Mouse (Mus musculus): Measurements from ENCODE around the gene Camk1d. TPM values are rescaled to one million over a fixed set of nuclear protein-coding genes. Genes with fewer than 3 reads are reported as not detected.

Camk1d gene
- polyA plus RNA-seq, 2 experiments: 0.63 to 0.83 TPM

DNA sequence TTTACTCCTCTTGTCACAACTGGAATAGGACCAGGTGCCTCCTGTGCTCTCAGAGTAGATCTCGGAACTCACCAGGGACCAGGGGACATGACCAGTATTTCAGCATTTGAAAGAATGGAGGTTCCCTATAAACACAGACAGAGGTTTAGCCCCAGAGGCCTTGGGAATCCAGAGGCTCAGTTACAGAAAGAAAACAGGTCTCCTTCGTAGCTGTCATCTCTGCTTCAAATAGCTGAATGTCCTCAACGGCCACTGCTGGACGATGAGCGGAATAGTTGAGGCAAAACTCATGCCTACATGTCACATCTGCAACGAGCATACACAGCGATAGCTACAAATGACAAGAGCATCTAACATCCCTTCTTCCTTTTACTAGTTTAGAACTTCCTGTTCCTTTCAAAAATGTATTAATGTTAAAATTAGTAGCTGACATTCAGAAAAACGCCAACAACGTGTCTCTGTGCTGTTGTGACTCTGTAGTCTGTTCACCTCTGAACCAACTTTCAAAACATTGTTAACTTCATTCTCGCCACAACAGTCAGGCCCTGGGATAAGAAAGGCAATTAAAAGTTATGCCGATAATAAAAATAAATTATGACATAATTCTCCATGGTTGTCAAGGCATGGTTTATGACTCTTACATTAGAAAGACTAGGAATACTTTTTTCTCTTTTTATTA lies 82.5 kb downstream of the Camk1d start:
- Histone ChIP-seq H3K4me2 (ENCODE audit: low read depth) (no peak overlapping the region), H3K27me3 (ENCODE audit: control insufficient read depth, insufficient read depth, low read length) (no peaks in the 10 kb centered on the region), H3K9me3 (ENCODE audit: control insufficient read depth, low read length) (no peaks in the 10 kb centered on the region), H3K27ac (no peak overlapping the region), H3K9ac (replicated peaks) (no peak overlapping the region), H3K4me1 (replicated peaks; ENCODE audit: control insufficient read depth in 2 of 2, insufficient read depth in 2 of 2, low read length in 1 of 2) (peaks cover 0 to 2% of the 10 kb centered on the region in 2 experiments; a peak in 1 of 4 replicates), H3K4me3 (ENCODE audit: insufficient read depth in 1 of 2, low read depth in 2 of 2, low read length in 2 of 2) (no peak overlapping the region), H3K36me3 (replicated peaks; ENCODE audit: control insufficient read depth, insufficient read depth, low read depth) (no peaks in the 10 kb centered on the region)
- DNase-seq (ENCODE audit: low read depth in 3 of 3, low spot score in 3 of 3) (no peak), ATAC-seq (ENCODE audit: insufficient read depth) (no peak)
- 59% methylated on average over 11 of the region's 11 CpGs for WGBS (ENCODE audit: insufficient replicate concordance)
- TF ChIP-seq CTCF (IDR thresholded peaks at IDR 0.05; ENCODE audit: low read depth) (no peak), EP300 (IDR thresholded peaks at IDR 0.05; ENCODE audit: low read depth) (no peak)

DNA sequence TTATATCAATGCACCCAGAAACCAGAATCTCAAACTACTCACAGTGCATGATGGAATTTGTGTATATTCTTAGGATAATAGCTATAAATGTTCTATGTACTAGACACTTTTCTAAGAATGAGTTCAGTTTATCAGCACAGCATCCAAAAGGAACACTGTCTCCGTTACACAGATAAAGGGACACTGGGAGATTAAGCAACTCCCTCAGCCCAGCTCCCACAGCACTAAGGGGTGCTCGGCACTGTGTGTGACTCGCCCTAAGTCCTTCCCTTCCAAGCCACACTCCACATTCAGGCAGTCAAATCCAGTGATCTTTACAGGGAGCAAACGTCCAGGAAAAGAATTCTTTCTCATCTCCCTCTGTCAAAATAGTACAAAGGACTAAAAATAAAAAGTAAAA lies 83.6 kb downstream of the Camk1d start:
- Histone ChIP-seq H3K27me3 (ENCODE audit: control insufficient read depth, insufficient read depth, low read length) (no peaks in the 10 kb centered on the region), H3K4me2 (ENCODE audit: low read depth) (no peak overlapping the region), H3K4me3 (ENCODE audit: insufficient read depth in 1 of 2, low read depth in 2 of 2, low read length in 2 of 2) (no peak overlapping the region), H3K9ac (replicated peaks) (no peak overlapping the region), H3K36me3 (replicated peaks; ENCODE audit: control insufficient read depth, insufficient read depth, low read depth) (no peaks in the 10 kb centered on the region), H3K27ac (no peak overlapping the region), H3K9me3 (ENCODE audit: control insufficient read depth, low read length) (no peaks in the 10 kb centered on the region), H3K4me1 (replicated peaks; ENCODE audit: control insufficient read depth in 2 of 2, insufficient read depth in 2 of 2, low read length in 1 of 2) (peaks cover 0 to 2% of the 10 kb centered on the region in 2 experiments; a peak in 1 of 4 replicates)
- DNase-seq (ENCODE audit: low read depth in 3 of 3, low spot score in 3 of 3): no peak
- 30% methylated on average over 4 of the region's 4 CpGs for WGBS (ENCODE audit: insufficient replicate concordance)
- TF ChIP-seq CTCF (IDR thresholded peaks at IDR 0.05; ENCODE audit: low read depth) (no peak), EP300 (IDR thresholded peaks at IDR 0.05; ENCODE audit: low read depth) (no peak)
- ATAC-seq (ENCODE audit: insufficient read depth): no peak

DNA sequence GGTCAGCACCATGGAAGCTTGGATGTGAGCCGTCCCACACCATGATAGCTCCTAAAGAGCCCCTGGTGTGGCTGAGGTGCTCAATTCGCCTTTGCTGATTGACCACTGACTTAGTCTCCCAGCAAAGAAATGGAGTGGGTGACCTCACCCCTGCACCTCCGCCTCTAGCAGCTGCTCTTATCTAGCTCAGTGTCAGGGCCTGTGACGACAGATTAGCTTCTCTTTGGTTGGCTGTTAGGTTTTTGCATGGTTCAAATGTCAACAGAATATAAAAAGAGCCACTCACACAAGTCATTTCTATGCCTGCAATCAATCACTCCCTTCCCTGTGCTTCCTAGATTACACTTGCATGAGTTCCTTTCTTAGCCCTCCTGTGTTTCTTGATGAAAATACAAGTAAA lies 89.9 kb downstream of the Camk1d start:
- Histone ChIP-seq H3K4me2 (ENCODE audit: low read depth) (no peak overlapping the region), H3K4me1 (replicated peaks; ENCODE audit: control insufficient read depth in 2 of 2, insufficient read depth in 2 of 2, low read length in 1 of 2) (peaks cover 7 to 8% of the 10 kb centered on the region in 2 experiments; a peak in 3 of 4 replicates), H3K9me3 (ENCODE audit: control insufficient read depth, low read length) (no peaks in the 10 kb centered on the region), H3K4me3 (ENCODE audit: insufficient read depth in 1 of 2, low read depth in 2 of 2, low read length in 2 of 2) (no peak overlapping the region), H3K36me3 (replicated peaks; ENCODE audit: control insufficient read depth, insufficient read depth, low read depth) (no peaks in the 10 kb centered on the region), H3K27me3 (ENCODE audit: control insufficient read depth, insufficient read depth, low read length) (no peaks in the 10 kb centered on the region), H3K27ac (no peak overlapping the region), H3K9ac (replicated peaks) (no peak overlapping the region)
- DNase-seq (ENCODE audit: low read depth in 3 of 3, low spot score in 3 of 3) (peak; percentile 18 to 25 (median 23)), ATAC-seq (ENCODE audit: insufficient read depth) (peak; percentile 72)
- 29% methylated on average over 4 of the region's 4 CpGs for WGBS (ENCODE audit: insufficient replicate concordance)
- no peak for TF ChIP-seq CTCF (IDR thresholded peaks at IDR 0.05; ENCODE audit: low read depth)
- peak; percentile 50 for TF ChIP-seq EP300 (IDR thresholded peaks at IDR 0.05; ENCODE audit: low read depth)

DNA sequence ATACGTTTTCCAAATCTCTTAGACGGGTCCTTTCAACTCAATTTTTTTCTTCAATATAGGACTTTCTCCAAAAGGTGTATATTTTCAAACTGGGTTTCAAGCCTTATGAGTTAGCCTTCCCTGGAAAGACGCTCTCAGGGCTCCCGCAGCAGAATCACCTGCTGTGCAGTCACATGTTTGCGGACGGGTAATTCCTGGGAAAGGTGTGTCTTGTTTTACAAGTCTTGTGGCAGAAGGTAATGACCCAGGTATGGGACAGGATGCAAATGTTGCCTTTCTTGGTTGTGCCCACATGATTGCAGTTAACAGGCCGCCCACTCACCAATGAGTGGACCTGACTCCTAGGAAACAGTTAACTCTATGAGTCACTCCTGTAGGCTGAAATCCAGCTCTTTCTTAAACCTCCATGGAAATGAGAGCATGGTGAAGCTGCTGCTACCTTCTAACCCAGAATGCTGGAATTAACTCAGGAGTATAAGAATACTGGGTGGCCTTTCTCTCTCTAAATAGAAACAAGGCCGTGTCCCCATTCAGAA lies 95.9 kb downstream of the Camk1d start:
- H3K36me3 ChIP-seq (replicated peaks; ENCODE audit: control insufficient read depth, insufficient read depth, low read depth): no peaks in the 10 kb centered on the region
- H3K4me3 ChIP-seq (ENCODE audit: insufficient read depth in 1 of 2, low read depth in 2 of 2, low read length in 2 of 2): no peak overlapping the region
- no peak for DNase-seq (ENCODE audit: low read depth in 3 of 3, low spot score in 3 of 3)
- no peaks in the 10 kb centered on the region for H3K27me3 ChIP-seq (ENCODE audit: control insufficient read depth, insufficient read depth, low read length)
- H3K4me1 ChIP-seq (replicated peaks; ENCODE audit: control insufficient read depth in 2 of 2, insufficient read depth in 2 of 2, low read length in 1 of 2): peaks cover 17 to 20% of the 10 kb centered on the region in 2 experiments
- no peak overlapping the region for H3K4me2 ChIP-seq (ENCODE audit: low read depth)
- 74% methylated on average over 8 of the region's 8 CpGs for WGBS (ENCODE audit: insufficient replicate concordance)
- H3K27ac ChIP-seq: no peak overlapping the region
- TF ChIP-seq EP300 (IDR thresholded peaks at IDR 0.05; ENCODE audit: low read depth): no peak
- no peak for TF ChIP-seq CTCF (IDR thresholded peaks at IDR 0.05; ENCODE audit: low read depth)
- no peak for ATAC-seq (ENCODE audit: insufficient read depth)
- no peak overlapping the region for H3K9ac ChIP-seq (replicated peaks)
- no peaks in the 10 kb centered on the region for H3K9me3 ChIP-seq (ENCODE audit: control insufficient read depth, low read length)

DNA sequence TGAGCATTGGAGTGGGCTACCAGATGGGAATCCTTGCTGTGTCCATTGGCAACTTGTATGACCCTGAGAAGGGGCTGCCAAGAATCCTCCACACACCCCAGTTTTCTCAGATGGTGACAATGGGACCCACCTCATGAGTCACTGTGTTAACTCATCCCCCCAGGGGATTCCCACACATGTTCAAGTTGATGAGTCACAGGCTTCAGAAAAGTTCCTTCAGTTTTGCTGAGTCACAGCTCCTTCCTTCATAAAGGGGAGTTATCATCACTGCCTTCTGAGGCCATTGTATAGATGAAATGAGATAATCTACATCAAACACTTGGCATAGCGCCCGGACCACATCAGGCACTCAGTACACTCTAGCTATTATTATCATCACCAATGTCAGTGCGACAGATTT lies 99.4 kb downstream of the Camk1d start:
- H3K36me3 ChIP-seq (replicated peaks; ENCODE audit: control insufficient read depth, insufficient read depth, low read depth): no peaks in the 10 kb centered on the region
- TF ChIP-seq EP300 (IDR thresholded peaks at IDR 0.05; ENCODE audit: low read depth) (peak; percentile 61), CTCF (IDR thresholded peaks at IDR 0.05; ENCODE audit: low read depth) (no peak)
- H3K27ac ChIP-seq: no peak overlapping the region

More for the DNA sequence above, 99.4 kb downstream of the Camk1d start:
- peak; percentile 47 to 71 (median 61) for DNase-seq (ENCODE audit: low read depth in 3 of 3, low spot score in 3 of 3)
- Histone ChIP-seq H3K4me2 (ENCODE audit: low read depth) (no peak overlapping the region), H3K9me3 (ENCODE audit: control insufficient read depth, low read length) (no peaks in the 10 kb centered on the region), H3K4me3 (ENCODE audit: insufficient read depth in 1 of 2, low read depth in 2 of 2, low read length in 2 of 2) (no peak overlapping the region), H3K4me1 (replicated peaks; ENCODE audit: control insufficient read depth in 2 of 2, insufficient read depth in 2 of 2, low read length in 1 of 2) (peaks cover 20 to 30% of the 10 kb centered on the region in 2 experiments), H3K27me3 (ENCODE audit: control insufficient read depth, insufficient read depth, low read length) (no peaks in the 10 kb centered on the region), H3K9ac (replicated peaks) (no peak overlapping the region)
- 23% methylated on average over 3 of the region's 3 CpGs for WGBS (ENCODE audit: insufficient replicate concordance)
- peak; percentile 82 for ATAC-seq (ENCODE audit: insufficient read depth)

Measured in liver, embryonic 14.5 days (tissue).